Mouse (Mus musculus) erythroblast, adult 5-6 weeks (primary cell): ENCODE measurements around the gene Trim7. TPM values are rescaled to one million over a fixed set of nuclear protein-coding genes. Genes with fewer than 3 reads are reported as not detected.
"Not testable (repeated sequence)": the region's sequence is repeated elsewhere in the genome, so short reads cannot be mapped to it uniquely, and the experiment has no call there.

ENCODE experiments used
- ATAC-seq: replicated peaks from 2 replicates; pipeline ENCODE4 v1.8.0; 2016; ENCODE audit warnings: moderate number of reproducible peaks, mild to moderate bottlenecking, moderate TSS enrichment, inconsistent platforms; ENCODE audit not compliant: poor library complexity, low FRiP score, severe bottlenecking
- total RNA-seq, 2 experiments: library from RNA; stranded (forward) in 1 of 2; stranded (reverse) in 1 of 2; fragments of 150-400 nt in 1 of 2; fragments of 200-764, 138-1000 nt in 1 of 2; gene quantifications; 2 replicates each; pipeline versions ENCODE4 v1.2.3 to v1.2.4; 2015 to 2017; ENCODE audit warnings: low replicate concordance in 2 of 2

The Trim7 gene
- total RNA-seq, 2 experiments from 2014 or later = not detected

- ATAC-seq = no peak
These were observed 16.4 kb downstream of the Trim7 start for GRCm38 (mm10) chr11:48842378-48842792.

DNA sequence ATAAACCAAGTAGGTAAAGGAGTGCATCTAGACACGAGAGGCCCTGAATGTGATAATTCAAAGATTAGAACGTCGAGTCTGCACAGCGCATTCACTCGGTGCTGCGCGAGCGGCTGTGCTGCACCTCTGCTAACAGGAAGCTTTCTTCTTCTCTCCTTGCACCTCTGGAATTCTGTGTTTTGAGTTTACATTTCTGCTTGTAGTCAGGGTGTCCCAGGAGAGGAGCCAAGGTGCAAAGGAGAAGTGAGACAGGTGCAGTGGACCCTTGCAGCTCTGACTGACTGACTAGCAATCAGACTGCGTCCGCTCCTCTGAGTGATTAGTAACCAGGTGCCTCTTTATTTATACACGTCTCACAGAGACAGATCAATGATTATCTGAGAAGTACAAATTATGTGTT is 17.3 kb downstream of the Trim7 start:
- no peak for ATAC-seq

GRCm38 (mm10) chr11:48844309-48844708 is 18.4 kb downstream of the Trim7 start:
- no peak for ATAC-seq

- ATAC-seq = no peak
These were observed 19.4 kb downstream of the Trim7 start for GRCm38 (mm10) chr11:48845244-48845815.

- not testable (repeated sequence) for ATAC-seq
These were observed 20.4 kb downstream of the Trim7 start for GRCm38 (mm10) chr11:48846362-48846761.

GRCm38 (mm10) chr11:48846881-48847280 is 20.9 kb downstream of the Trim7 start:
- ATAC-seq = no peak

GRCm38 (mm10) chr11:48850240-48850639 is 24.3 kb downstream of the Trim7 start:
- no peak for ATAC-seq

GRCm38 (mm10) chr11:48851270-48851995 is 25.5 kb downstream of the Trim7 start:
- no peak for ATAC-seq

GRCm38 (mm10) chr11:48852190-48852589 is 26.2 kb downstream of the Trim7 start:
- ATAC-seq = no peak

DNA sequence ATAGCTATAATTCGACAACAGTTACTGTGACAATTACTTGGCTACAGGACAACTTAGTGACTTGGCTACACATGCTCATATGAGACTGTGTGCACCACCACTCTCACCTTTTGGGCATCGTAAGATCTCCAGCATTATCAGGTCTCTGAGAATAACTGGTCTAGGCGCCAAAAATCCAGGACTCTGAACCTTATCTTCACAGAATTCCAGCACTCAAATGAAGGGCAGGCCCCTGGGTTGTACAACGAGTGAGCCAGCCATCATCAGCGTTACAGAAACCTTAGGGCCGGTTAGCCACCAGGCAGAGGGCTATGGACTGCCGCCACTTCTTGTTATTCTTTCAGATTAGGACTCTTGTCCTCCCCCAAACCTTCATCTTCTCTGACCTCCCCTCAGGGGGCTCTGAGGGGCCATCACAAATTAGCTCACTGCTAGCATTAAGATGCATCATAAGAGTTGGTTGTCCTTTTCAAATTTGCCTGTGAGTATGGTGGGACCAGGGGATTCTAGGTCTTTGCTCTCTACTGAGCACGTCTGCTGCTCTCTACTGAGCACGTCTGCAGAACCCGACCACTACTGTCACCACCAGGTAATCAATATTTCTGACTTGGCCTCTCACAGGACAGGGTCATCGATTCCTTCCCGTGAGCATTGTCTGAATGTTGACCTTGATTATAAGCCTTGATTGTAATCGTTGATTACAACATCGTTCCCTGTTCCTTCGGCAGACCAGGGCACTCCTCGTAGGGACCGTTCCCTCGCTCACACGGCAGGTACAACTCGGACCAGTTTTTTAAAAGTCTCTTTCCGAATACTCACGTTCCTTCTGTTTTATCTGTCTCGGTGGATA is 26.9 kb downstream of the Trim7 start:
- ATAC-seq = no peak

- peak; percentile 38 for ATAC-seq
These were observed 27.7 kb downstream of the Trim7 start for GRCm38 (mm10) chr11:48853474-48854180.

GRCm38 (mm10) chr11:48859014-48859413 is 33.1 kb downstream of the Trim7 start:
- peak; percentile 46; the same call in 1 of the 2 replicates for ATAC-seq

- ATAC-seq = no peak
These were observed 36.9 kb downstream of the Trim7 start for GRCm38 (mm10) chr11:48862784-48863319.

DNA sequence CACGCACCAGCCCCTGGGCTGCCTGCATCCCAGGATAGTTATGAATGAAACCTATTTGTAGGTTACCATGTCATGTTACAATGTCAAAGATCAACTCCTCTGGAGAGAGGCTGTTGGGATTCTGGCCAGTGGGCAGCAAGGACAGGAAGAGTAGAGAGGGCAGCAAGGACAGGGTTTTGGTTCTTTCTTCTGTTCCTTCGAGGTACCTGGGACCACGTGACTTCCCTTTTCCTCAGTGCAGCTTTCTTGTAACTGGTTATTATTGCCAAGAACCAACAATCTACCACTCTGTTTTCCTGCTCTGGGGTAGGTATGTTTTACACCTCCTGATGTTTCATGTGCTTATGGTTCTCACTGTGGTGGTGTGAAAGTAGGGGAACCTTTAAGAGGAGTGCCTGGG is 37.9 kb downstream of the Trim7 start:
- no peak for ATAC-seq

DNA sequence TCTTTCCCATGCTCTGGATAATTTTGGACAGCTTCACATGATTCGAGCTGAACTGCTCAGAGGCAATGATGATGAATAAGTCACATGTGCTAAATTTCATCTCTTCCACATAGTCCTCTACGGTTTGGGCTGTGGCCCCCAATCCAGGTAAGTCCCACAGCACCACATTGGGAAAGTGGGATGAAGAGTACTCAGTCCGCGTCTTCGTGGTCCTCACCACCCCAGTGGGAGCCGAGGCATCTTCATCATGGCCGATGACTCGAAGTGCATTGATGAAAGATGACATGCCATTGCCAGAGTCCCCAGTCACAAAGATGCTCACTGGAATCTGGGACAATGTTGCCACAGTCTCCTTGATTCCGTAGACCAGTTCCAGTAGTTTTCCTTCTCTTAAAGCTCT is 40.5 kb downstream of the Trim7 start:
- no peak for ATAC-seq

DNA sequence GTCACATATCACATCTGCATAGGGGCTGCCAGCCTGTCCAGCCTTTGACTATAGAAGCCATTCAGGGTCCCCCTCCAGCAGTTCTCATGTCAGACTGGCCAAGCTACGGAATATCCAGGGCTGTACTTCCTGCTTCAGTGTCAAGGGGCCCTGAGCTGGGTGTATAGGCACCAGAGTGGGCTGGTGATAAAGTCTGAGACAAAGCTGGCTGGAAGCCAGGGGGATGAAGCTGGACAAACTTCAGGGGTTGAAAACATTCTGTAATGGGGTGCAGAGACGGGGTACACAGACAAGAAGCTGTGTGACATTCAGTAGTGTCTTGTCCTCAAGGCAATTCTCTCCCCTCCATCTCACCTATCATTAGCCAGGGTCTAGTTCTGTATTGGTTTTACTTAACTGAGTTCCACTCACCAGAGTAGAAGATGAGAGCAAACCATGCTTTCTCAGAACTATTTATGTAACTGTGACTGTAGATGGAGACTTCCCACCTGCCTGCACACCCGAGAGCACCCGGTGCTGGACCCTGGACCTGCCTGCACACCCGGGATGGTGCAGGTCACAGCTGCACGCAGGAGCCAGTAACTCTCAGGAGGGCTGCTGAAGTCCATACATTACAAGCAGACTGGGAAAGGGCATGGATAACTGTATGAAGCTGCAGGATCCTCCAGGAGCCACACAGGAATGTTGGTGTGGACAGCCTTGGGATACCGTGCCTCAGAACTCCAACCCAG is 43.6 kb downstream of the Trim7 start:
- no peak for ATAC-seq

DNA sequence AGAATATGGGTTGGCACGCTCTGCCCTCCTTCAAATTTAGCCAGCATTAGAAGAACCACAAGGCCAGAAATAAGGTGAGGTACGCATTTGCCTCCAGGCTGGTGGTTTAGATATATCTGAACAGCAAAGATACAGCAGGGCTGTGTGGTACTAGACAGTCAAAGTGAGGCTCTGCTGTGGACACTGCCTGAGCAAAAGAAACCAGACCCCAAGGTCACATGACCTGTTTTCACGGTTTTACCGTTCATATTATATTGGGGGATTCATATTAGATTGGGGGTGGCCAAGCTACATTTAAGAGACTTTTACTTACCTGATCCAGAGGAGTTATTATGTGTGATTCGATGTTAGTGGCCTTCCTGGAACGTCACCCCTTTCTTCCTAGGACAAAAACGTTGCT is 44.8 kb downstream of the Trim7 start:
- ATAC-seq = peak; percentile 22; the same call in 1 of the 2 replicates

DNA sequence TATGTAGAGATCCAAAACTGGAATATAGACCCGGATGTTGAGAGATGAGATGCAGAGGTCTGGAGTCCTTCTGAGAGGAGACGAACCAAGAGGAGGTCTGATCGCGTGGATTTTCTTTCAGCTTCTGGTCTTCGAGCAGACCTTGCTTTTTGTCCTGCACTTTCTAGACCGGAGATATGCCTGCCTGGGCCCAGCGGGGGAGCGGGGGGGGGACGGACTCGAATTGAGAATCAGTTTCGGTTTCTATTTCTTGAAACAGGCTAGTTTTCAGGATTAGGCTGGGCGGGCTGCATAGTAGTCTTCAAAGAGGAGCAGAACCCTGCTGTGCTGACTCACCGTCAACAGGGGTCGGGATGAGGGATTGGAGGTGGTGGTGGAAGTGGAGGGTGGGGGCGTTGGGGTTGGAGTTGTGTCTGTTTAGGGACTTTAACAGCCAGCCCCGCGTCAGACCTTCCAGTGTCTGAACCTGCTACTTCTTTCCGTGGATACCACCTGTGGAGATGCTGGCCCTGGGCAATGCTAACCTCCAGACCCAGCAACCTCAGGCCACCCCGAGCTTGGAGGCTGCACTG is 45.3 kb downstream of the Trim7 start, which contains the start of gene Irgm1:
Gene Irgm1, minus strand, starts transcription at position 483 of the 572 bp plus-strand sequence.
- ATAC-seq = peak; percentile 49
